Mouse (Mus musculus): ENCODE measurements around the gene Marco.

Marco gene

GRCm38 (mm10) chr1:120441587-120441986 lies 63.2 kb downstream of the Marco start:
- DNase-seq (ENCODE audit: low read depth): no peak

- no peak for DNase-seq (ENCODE audit: low read depth)
Observed at GRCm38 (mm10) chr1:120435591-120435990, 69.2 kb downstream of the Marco start.

- DNase-seq (ENCODE audit: low read depth): peak; percentile 1
Observed at GRCm38 (mm10) chr1:120430171-120430570, 74.7 kb downstream of the Marco start.

GRCm38 (mm10) chr1:120425587-120425986 lies 79.2 kb downstream of the Marco start:
- DNase-seq (ENCODE audit: low read depth): no peak
